19 mouse cellular contexts compared by ENCODE assay signal in the genomic region with DNA sequence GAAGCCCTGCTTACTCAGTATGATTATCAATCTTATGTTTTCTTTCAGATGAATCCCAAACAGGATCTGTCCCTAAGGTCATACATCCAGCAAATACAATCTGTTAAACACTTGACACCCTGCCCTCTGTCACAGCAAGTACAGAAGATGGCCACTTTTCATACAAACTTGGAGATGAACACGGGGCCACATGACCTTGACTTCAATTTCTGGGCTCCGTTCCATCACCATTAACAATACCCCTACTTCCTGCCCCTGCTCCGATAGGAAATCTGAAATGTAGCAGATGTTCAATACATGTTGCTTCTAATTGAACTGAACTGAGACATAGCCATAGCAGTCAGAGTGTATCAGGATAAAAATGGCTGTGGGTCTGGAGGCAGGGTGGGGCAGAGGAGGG.
A peak's percentile ranks its signal among the peaks of the same experiment; 100 is the strongest.
DNase-seq lines count a peak whose midpoint lies in the region; ATAC-seq and TF ChIP-seq lines count a peak whose summit lies in the region.
"Had no signal": no experiment of that assay in that cellular context is flagged by ENCODE, and none has a peak within 500 bp of the region (broad histone marks: within the 10 kb centered on the region; RNA-seq: fewer than 3 reads in every experiment).

No protein-coding gene starts in this region.

- no peak for TF ChIP-seq CTCF in kidney, postnatal 0 days (IDR thresholded peaks at IDR 0.05; ENCODE audit: low read depth)
- TF ChIP-seq CTCF in brain, embryonic 14.5 days (IDR thresholded peaks at IDR 0.05; ENCODE audit: borderline replicate concordance, extremely low read depth, insufficient read depth, insufficient read length), result no peak

- no peaks in the 10 kb centered on the region for H3K9me3 ChIP-seq in kidney, postnatal 0 days (replicated peaks; ENCODE audit: low read length)
- H3K9me3 ChIP-seq in lung, embryonic 15.5 days, result no peaks in the 10 kb centered on the region
- H3K9me3 ChIP-seq: embryonic facial prominence, embryonic 15.5 days; forebrain, embryonic 15.5 days; heart, embryonic 10.5 days had no signal

- H3K9ac ChIP-seq in kidney, postnatal 0 days (ENCODE audit: low read depth, low read length), result no peak overlapping the region
- H3K9ac ChIP-seq in lung, embryonic 15.5 days, result no peak overlapping the region
- H3K9ac ChIP-seq: embryonic facial prominence, embryonic 15.5 days; forebrain, embryonic 15.5 days; hindbrain, embryonic 14.5 days had no signal

- H3K36me3 ChIP-seq in kidney, postnatal 0 days (ENCODE audit: insufficient read depth, low read length), result no peaks in the 10 kb centered on the region
- no peaks in the 10 kb centered on the region for H3K36me3 ChIP-seq in lung, embryonic 15.5 days
- H3K36me3 ChIP-seq: embryonic facial prominence, embryonic 15.5 days; forebrain, embryonic 15.5 days; heart, embryonic 10.5 days had no signal

- no peak overlapping the region for H3K4me2 ChIP-seq in kidney, postnatal 0 days (ENCODE audit: low read length)
- H3K4me2 ChIP-seq in lung, embryonic 15.5 days, result no peak overlapping the region
- H3K4me2 ChIP-seq: embryonic facial prominence, embryonic 15.5 days; forebrain, embryonic 15.5 days; hindbrain, embryonic 14.5 days had no signal

- TF ChIP-seq POLR2A in brain, embryonic 14.5 days (IDR thresholded peaks at IDR 0.05; ENCODE audit: borderline replicate concordance, extremely low read depth, insufficient read depth, insufficient read length, poor library complexity, severe bottlenecking), result no peak

- H3K27me3 ChIP-seq in kidney, postnatal 0 days (ENCODE audit: insufficient read depth, low read length), result no peaks in the 10 kb centered on the region
- no peaks in the 10 kb centered on the region for H3K27me3 ChIP-seq in lung, embryonic 15.5 days
- H3K27me3 ChIP-seq: embryonic facial prominence, embryonic 15.5 days; forebrain, embryonic 15.5 days had no signal

- no peak overlapping the region for H3K4me3 ChIP-seq in kidney, postnatal 0 days (replicated peaks; ENCODE audit: low read depth, low read length)
- no peak overlapping the region for H3K4me3 ChIP-seq in lung, embryonic 15.5 days
- H3K4me3 ChIP-seq: embryonic facial prominence, embryonic 15.5 days; forebrain, embryonic 15.5 days; heart, embryonic 10.5 days had no signal

- H3K4me1 ChIP-seq in kidney, postnatal 0 days (replicated peaks; ENCODE audit: insufficient read depth, low read length), result no peaks in the 10 kb centered on the region
- peaks cover 18% of the 10 kb centered on the region for H3K4me1 ChIP-seq in lung, embryonic 15.5 days
- H3K4me1 ChIP-seq: embryonic facial prominence, embryonic 15.5 days had no signal

- no peak overlapping the region for H3K27ac ChIP-seq in kidney, postnatal 0 days
- H3K27ac ChIP-seq in lung, embryonic 15.5 days, result no peak overlapping the region
- H3K27ac ChIP-seq: embryonic facial prominence, embryonic 15.5 days; forebrain, embryonic 15.5 days; heart, embryonic 10.5 days; hindbrain, embryonic 14.5 days had no signal

- 63% methylated on average over 3 of the region's 3 CpGs for WGBS in kidney, postnatal 0 days
- WGBS in lung, embryonic 15.5 days, result 35% methylated on average over 3 of the region's 3 CpGs

- DNase-seq in kidney, postnatal 0 days (ENCODE audit: low spot score), result peak; percentile 54
- no peak for DNase-seq in kidney, adult 11 months
- no peak for DNase-seq in lung, postnatal 14 days
- DNase-seq in brain, embryonic 14.5 days (ENCODE audit: low read depth), result peak; percentile 15
- peak; percentile 5 to 9 for DNase-seq in kidney, postnatal 36 days
- DNase-seq: adrenal gland, adult 8-10 months; adrenal gland, postnatal 36 days; cerebellum, adult 11 months; cerebellum, adult 8-10 months; cerebellum, postnatal 14 days; embryo, embryonic 11 days; gastrocnemius, postnatal 36 days; heart, postnatal 14 days had no signal

- no peak for ATAC-seq in kidney, postnatal 0 days (replicated peaks; ENCODE audit: low FRiP score, low read depth)
- ATAC-seq in lung, embryonic 15.5 days (ENCODE audit: borderline replicate concordance, extremely low read depth, low FRiP score, low TSS enrichment), result peak; percentile 40; the same call in 1 of the 2 replicates
- no peak for ATAC-seq in erythroblast, adult 5-6 weeks (replicated peaks; ENCODE audit: low FRiP score, poor library complexity, severe bottlenecking)
- ATAC-seq: forebrain, embryonic 15.5 days had no signal

Comparison
In these comparisons a context has a peak if more than half of its experiments do, and no peak if none do; other contexts are left out.
1. DNase-seq: peak in kidney, postnatal 0 days (single experiment), brain, embryonic 14.5 days (single experiment) and kidney, postnatal 36 days (2 of 2); none in kidney, adult 11 months (single experiment) and lung, postnatal 14 days (single experiment).